Mouse (Mus musculus) E14TG2a.4 (cell line): Measurements from ENCODE around the gene Mapkapk3.

ENCODE experiments used
- H3K27me3 ChIP-seq: 2 replicates; pipeline ENCODE4 v1.6.1; 2014; ENCODE audit warnings: low read length, control low read depth; ENCODE audit not compliant: insufficient read depth
- H3K36me3 ChIP-seq: 2 replicates; pipeline ENCODE4 v1.6.1; 2014; ENCODE audit warnings: low read length, control low read depth; ENCODE audit not compliant: insufficient read depth
- H3K4me1 ChIP-seq: replicated peaks from 2 replicates; pipeline ENCODE4 v1.6.1; 2014; ENCODE audit warnings: low read depth, low read length, control low read depth
- H3K4me3 ChIP-seq: replicated peaks from 2 replicates; pipeline ENCODE4 v1.5.1; 2014; ENCODE audit warnings: mild to moderate bottlenecking, low read length
- H3K9me3 ChIP-seq: 2 replicates; pipeline ENCODE4 v1.6.1; 2014; ENCODE audit warnings: low read length, control low read depth
- CTCF ChIP-seq: conservative IDR thresholded peaks from 2 replicates; pipeline ENCODE4 v1.5.1; 2014; ENCODE audit warnings: low read length
- NANOG ChIP-seq: IDR thresholded peaks from 2 replicates; pipeline ENCODE4 v1.6.1; 2014; ENCODE audit warnings: borderline replicate concordance, low read length, mixed read lengths
- POU5F1 ChIP-seq: IDR thresholded peaks from 2 replicates; pipeline ENCODE4 v1.6.1; 2014; ENCODE audit warnings: low read length, borderline replicate concordance

Gene Mapkapk3

GRCm38 (mm10) chr9:107246170-107246569 is 43.5 kb downstream of the Mapkapk3 start:
- Histone ChIP-seq H3K4me3 (no peak overlapping the region), H3K36me3 (no peaks in the 10 kb centered on the region), H3K27me3 (0 out of 2 replicates have a peak, but pooled peaks cover 3% of the 10 kb centered on the region), H3K4me1 (no peaks in the 10 kb centered on the region), H3K9me3 (no peaks in the 10 kb centered on the region)
- TF ChIP-seq CTCF = peak; percentile 60
- no peak for TF ChIP-seq NANOG
- no peak for TF ChIP-seq POU5F1

GRCm38 (mm10) chr9:107245311-107245710 is 44.4 kb downstream of the Mapkapk3 start:
- no peak for TF ChIP-seq CTCF
- no peak for TF ChIP-seq POU5F1
- no peak for TF ChIP-seq NANOG
- Histone ChIP-seq H3K9me3 (no peaks in the 10 kb centered on the region), H3K4me3 (no peak overlapping the region), H3K4me1 (no peaks in the 10 kb centered on the region), H3K27me3 (peaks cover 5% of the 10 kb centered on the region; the same call in 1 of the 2 replicates), H3K36me3 (no peaks in the 10 kb centered on the region)

- H3K36me3 ChIP-seq = no peaks in the 10 kb centered on the region
- H3K27me3 ChIP-seq = peaks cover 86% of the 10 kb centered on the region
- H3K4me1 ChIP-seq = peaks cover 4% of the 10 kb centered on the region
- no peak for TF ChIP-seq NANOG
- TF ChIP-seq CTCF = no peak
- no peak for TF ChIP-seq POU5F1
- no peaks in the 10 kb centered on the region for H3K9me3 ChIP-seq
- no peak overlapping the region for H3K4me3 ChIP-seq
Observed at GRCm38 (mm10) chr9:107236151-107236550, 53.5 kb downstream of the Mapkapk3 start.

- H3K27me3 ChIP-seq = peaks cover 86% of the 10 kb centered on the region
- no peaks in the 10 kb centered on the region for H3K9me3 ChIP-seq
- H3K36me3 ChIP-seq = no peaks in the 10 kb centered on the region
- H3K4me3 ChIP-seq = no peak overlapping the region
- peaks cover 4% of the 10 kb centered on the region for H3K4me1 ChIP-seq
- TF ChIP-seq NANOG (no peak), POU5F1 (no peak), CTCF (no peak)
Observed at GRCm38 (mm10) chr9:107235261-107235660, 54.4 kb downstream of the Mapkapk3 start.

- TF ChIP-seq CTCF (no peak), NANOG (no peak), POU5F1 (no peak)
- Histone ChIP-seq H3K9me3 (peaks cover 15% of the 10 kb centered on the region), H3K36me3 (no peaks in the 10 kb centered on the region), H3K4me1 (peaks cover 4% of the 10 kb centered on the region), H3K27me3 (peaks cover 68% of the 10 kb centered on the region), H3K4me3 (peak overlapping the region; percentile 85)
Observed at GRCm38 (mm10) chr9:107232140-107232539, 57.5 kb downstream of the Mapkapk3 start.

DNA sequence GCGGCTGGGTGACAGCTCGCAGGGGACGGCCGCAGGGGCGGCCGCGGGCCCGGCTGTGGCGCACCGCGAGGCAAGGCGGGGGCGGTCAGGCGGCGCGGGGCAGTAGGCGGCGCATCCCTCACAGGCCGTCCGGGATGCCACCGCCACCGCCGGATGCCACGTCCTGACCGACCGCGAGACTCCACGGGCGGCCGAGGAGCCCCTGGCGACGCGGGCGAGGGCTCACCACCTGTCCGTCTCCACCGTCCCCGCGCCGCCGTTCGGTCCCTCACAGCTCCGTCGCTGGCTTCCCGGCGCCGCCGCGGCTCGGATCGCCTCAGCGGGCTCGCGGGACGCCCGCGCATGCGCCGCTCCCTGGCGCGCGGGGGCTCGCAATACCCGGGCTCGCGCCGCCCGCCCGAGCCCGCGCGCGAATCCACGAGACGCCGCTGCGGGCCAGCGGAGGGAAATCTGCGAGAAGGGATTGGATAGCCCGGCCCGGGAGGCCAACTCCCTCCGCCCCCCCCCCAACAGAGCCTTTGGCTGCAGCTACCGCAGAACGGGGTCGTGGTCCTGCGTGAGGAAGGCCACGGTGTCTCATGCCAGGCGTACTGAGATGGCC is 58.0 kb downstream of the Mapkapk3 start, which contains the start of gene Dock3:
Gene Dock3, minus strand, starts transcription at position 371 of the 601 bp plus-strand sequence.
- Histone ChIP-seq H3K4me1 (peaks cover 4% of the 10 kb centered on the region), H3K36me3 (no peaks in the 10 kb centered on the region), H3K9me3 (peaks cover 20% of the 10 kb centered on the region), H3K4me3 (peak within 1 kb of the TSS; percentile 85), H3K27me3 (peaks cover 64% of the 10 kb centered on the region)
- no peak for TF ChIP-seq CTCF
- TF ChIP-seq POU5F1 = no peak
- TF ChIP-seq NANOG = no peak

DNA sequence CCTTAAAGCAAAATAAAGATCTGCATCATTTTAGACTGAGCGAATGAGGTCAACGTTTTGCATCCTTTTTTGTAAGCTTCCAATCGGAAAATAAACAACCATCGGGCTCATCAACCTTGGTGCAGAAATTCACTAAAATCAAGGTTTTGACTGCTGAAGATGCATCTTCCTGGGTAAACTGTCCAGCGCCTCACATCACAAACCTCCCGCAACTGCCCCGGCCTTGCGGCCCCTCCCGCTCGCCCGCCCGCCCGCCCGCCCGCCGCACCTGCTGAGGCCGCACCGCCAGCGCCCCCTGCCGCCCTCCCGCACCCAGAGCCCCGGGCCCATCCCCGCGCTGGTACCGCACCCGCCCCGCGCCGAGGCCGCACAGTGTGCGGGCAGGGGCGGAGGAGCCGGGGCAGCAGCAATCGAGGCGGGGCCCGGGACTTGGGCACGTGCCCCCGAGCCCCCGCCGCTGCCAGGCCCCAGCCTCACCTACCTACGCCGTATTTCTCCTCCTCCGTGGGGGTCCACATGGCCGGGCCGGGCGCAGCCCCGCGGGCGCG is 58.6 kb downstream of the Mapkapk3 start:
- peaks cover 59% of the 10 kb centered on the region for H3K27me3 ChIP-seq
- H3K9me3 ChIP-seq = peaks cover 26% of the 10 kb centered on the region
- H3K4me3 ChIP-seq = peak overlapping the region; percentile 85
- H3K36me3 ChIP-seq = no peaks in the 10 kb centered on the region
- TF ChIP-seq POU5F1 = no peak
- no peak for TF ChIP-seq CTCF
- TF ChIP-seq NANOG = no peak
- H3K4me1 ChIP-seq = peaks cover 4% of the 10 kb centered on the region

GRCm38 (mm10) chr9:107224597-107224996 is 65.1 kb downstream of the Mapkapk3 start:
- TF ChIP-seq NANOG (no peak), CTCF (no peak), POU5F1 (no peak)
- Histone ChIP-seq H3K27me3 (peaks cover 6% of the 10 kb centered on the region), H3K4me1 (no peaks in the 10 kb centered on the region), H3K4me3 (no peak overlapping the region), H3K9me3 (peaks cover 32% of the 10 kb centered on the region), H3K36me3 (no peaks in the 10 kb centered on the region)
